ENCODE assay signal across 11 mouse cellular contexts in genomic region chr12:100310471-100311392, GRCm38 (mm10).
DNase-seq lines count a peak whose midpoint lies in the region; ATAC-seq and TF ChIP-seq lines count a peak whose summit lies in the region.
"Had no signal": no experiment of that assay in that cellular context is flagged by ENCODE, and none has a peak within 500 bp of the region (broad histone marks: within the 10 kb centered on the region; RNA-seq: fewer than 3 reads in every experiment).

No protein-coding gene starts in this region.

- H3K9me3 ChIP-seq in heart, embryonic 11.5 days (replicated peaks; ENCODE audit: control insufficient read depth, low read length): no peaks in the 10 kb centered on the region
- H3K9me3 ChIP-seq in forebrain, embryonic 14.5 days (replicated peaks; ENCODE audit: control insufficient read depth, low read length): no peaks in the 10 kb centered on the region
- no peaks in the 10 kb centered on the region for H3K9me3 ChIP-seq in midbrain, embryonic 14.5 days (ENCODE audit: control insufficient read depth, low read length)
- H3K9me3 ChIP-seq: kidney, embryonic 15.5 days had no signal

- WGBS in heart, adult 2 months: 53% methylated on average over 6 of the region's 6 CpGs
- WGBS in heart, embryonic 11.5 days (ENCODE audit: insufficient replicate concordance): 63% methylated on average over 6 of the region's 6 CpGs
- 54% methylated on average over 6 of the region's 6 CpGs for WGBS in forebrain, embryonic 14.5 days
- WGBS in midbrain, embryonic 14.5 days: 58% methylated on average over 6 of the region's 6 CpGs

- no peak for ATAC-seq in heart, embryonic 11.5 days (replicated peaks; ENCODE audit: insufficient number of reproducible peaks, low FRiP score, low TSS enrichment)
- 0 out of 2 replicates have a peak, but pooled peaks have one; percentile 8 for ATAC-seq in forebrain, embryonic 14.5 days
- no peak for ATAC-seq in midbrain, embryonic 14.5 days (ENCODE audit: low FRiP score, low TSS enrichment)

- TF ChIP-seq CTCF in heart, adult 2 months (IDR thresholded peaks at IDR 0.05): peak; percentile 55

- TF ChIP-seq EP300 in heart, adult 2 months (IDR thresholded peaks at IDR 0.05; ENCODE audit: insufficient read depth, low read depth, low read length): no peak

- intact Hi-C loops in heart, adult 2 months (cut with DNase I): no loop called here
- intact Hi-C loops in left cerebral cortex, postnatal 36 days (cut with DNase I): no loop called here

- no peaks in the 10 kb centered on the region for H3K27me3 ChIP-seq in heart, adult 2 months (ENCODE audit: control insufficient read depth, insufficient read depth, low read length)
- H3K27me3 ChIP-seq in heart, embryonic 11.5 days (ENCODE audit: control insufficient read depth, insufficient read depth, low read length): no peaks in the 10 kb centered on the region
- no peaks in the 10 kb centered on the region for H3K27me3 ChIP-seq in forebrain, embryonic 14.5 days (replicated peaks; ENCODE audit: control insufficient read depth, insufficient read depth, low read length)
- H3K27me3 ChIP-seq in midbrain, embryonic 14.5 days (ENCODE audit: control insufficient read depth, insufficient read depth, low read length): no peaks in the 10 kb centered on the region
- H3K27me3 ChIP-seq: kidney, embryonic 15.5 days had no signal

- no peak overlapping the region for H3K4me3 ChIP-seq in heart, adult 2 months
- H3K4me3 ChIP-seq in heart, embryonic 11.5 days (ENCODE audit: low read depth, low read length): no peak overlapping the region
- H3K4me3 ChIP-seq in forebrain, embryonic 14.5 days (ENCODE audit: low read depth, low read length): no peak overlapping the region
- no peak overlapping the region for H3K4me3 ChIP-seq in midbrain, embryonic 14.5 days (replicated peaks; ENCODE audit: low read depth, low read length)
- H3K4me3 ChIP-seq: kidney, embryonic 15.5 days had no signal

- no peaks in the 10 kb centered on the region for H3K36me3 ChIP-seq in heart, adult 2 months (ENCODE audit: control insufficient read depth, insufficient read depth, low read length)
- no peaks in the 10 kb centered on the region for H3K36me3 ChIP-seq in heart, embryonic 11.5 days (ENCODE audit: control insufficient read depth, insufficient read depth, low read length)
- H3K36me3 ChIP-seq in forebrain, embryonic 14.5 days (ENCODE audit: control insufficient read depth, insufficient read depth, low read length): no peaks in the 10 kb centered on the region
- no peaks in the 10 kb centered on the region for H3K36me3 ChIP-seq in midbrain, embryonic 14.5 days (ENCODE audit: control insufficient read depth, insufficient read depth, low read length)

- DNase-seq in heart, adult 2 months: peak in 1 of 2 experiments; percentile 44
- DNase-seq in cerebellum, adult 11 months: peak; percentile 63
- peak; percentile 59 for DNase-seq in forebrain, embryonic 14.5 days (ENCODE audit: low spot score)
- peak; percentile 49 for DNase-seq in midbrain, embryonic 14.5 days
- no peak for DNase-seq in urinary bladder, adult 18-20 months (ENCODE audit: low spot score in 2 of 2)
- no peak for DNase-seq in left cerebral cortex, postnatal 36 days (ENCODE audit: low spot score in 2 of 2)
- DNase-seq in yolk sac, embryonic 10.5 days (ENCODE audit: low spot score): no peak
- DNase-seq: lung, adult 2 months; thymus, adult 18-20 months had no signal

- peak overlapping the region; percentile 55 for H3K27ac ChIP-seq in heart, adult 2 months
- no peak overlapping the region for H3K27ac ChIP-seq in heart, embryonic 11.5 days (ENCODE audit: low read depth, low read length)
- H3K27ac ChIP-seq in forebrain, embryonic 14.5 days (ENCODE audit: low read depth, low read length): peak overlapping the region; percentile 55; the same call in 1 of the 2 replicates
- peak overlapping the region; percentile 55 for H3K27ac ChIP-seq in midbrain, embryonic 14.5 days (replicated peaks; ENCODE audit: low read depth, low read length)
- H3K27ac ChIP-seq: kidney, embryonic 15.5 days had no signal

- no peak overlapping the region for H3K9ac ChIP-seq in heart, adult 2 months (ENCODE audit: low read depth, low read length)
- no peak overlapping the region for H3K9ac ChIP-seq in heart, embryonic 11.5 days (ENCODE audit: low read depth, low read length)
- H3K9ac ChIP-seq in forebrain, embryonic 14.5 days (ENCODE audit: low read length): peak overlapping the region; percentile 35; the same call in 1 of the 2 replicates
- H3K9ac ChIP-seq in midbrain, embryonic 14.5 days (replicated peaks; ENCODE audit: low read length): no peak overlapping the region
- H3K9ac ChIP-seq: kidney, embryonic 15.5 days had no signal

- H3K4me1 ChIP-seq in heart, adult 2 months (ENCODE audit: control insufficient read depth, insufficient read depth, low read length): peaks cover 10% of the 10 kb centered on the region
- peaks cover 18% of the 10 kb centered on the region for H3K4me1 ChIP-seq in heart, embryonic 11.5 days (ENCODE audit: control insufficient read depth, insufficient read depth, low read length)
- peaks cover 71% of the 10 kb centered on the region for H3K4me1 ChIP-seq in forebrain, embryonic 14.5 days (ENCODE audit: control insufficient read depth, insufficient read depth, low read length)
- peaks cover 71% of the 10 kb centered on the region for H3K4me1 ChIP-seq in midbrain, embryonic 14.5 days (ENCODE audit: control insufficient read depth, insufficient read depth, low read length)

- H3K79me2 ChIP-seq in heart, adult 2 months (replicated peaks; ENCODE audit: control insufficient read depth, insufficient read depth, low read length): no peaks in the 10 kb centered on the region

- H3K4me2 ChIP-seq in heart, embryonic 11.5 days: no peak overlapping the region
- no peak overlapping the region for H3K4me2 ChIP-seq in forebrain, embryonic 14.5 days (ENCODE audit: low read length)
- no peak overlapping the region for H3K4me2 ChIP-seq in midbrain, embryonic 14.5 days (ENCODE audit: low read length)
- H3K4me2 ChIP-seq: kidney, embryonic 15.5 days had no signal

- TF ChIP-seq POLR2A in heart, adult 2 months (IDR thresholded peaks at IDR 0.05; ENCODE audit: insufficient read depth, low read depth, low read length): no peak

Comparison
In these comparisons a context has a peak if more than half of its experiments do, and no peak if none do; other contexts are left out.
1. DNase-seq: peak in cerebellum, adult 11 months (single experiment), forebrain, embryonic 14.5 days (single experiment) and midbrain, embryonic 14.5 days (single experiment); none in urinary bladder, adult 18-20 months (0 of 2), left cerebral cortex, postnatal 36 days (0 of 2) and yolk sac, embryonic 10.5 days (single experiment).